Mouse (Mus musculus) ES-E14 (cell line): ENCODE results near the gene Lenep.

Experiments
- CHD2 ChIP-seq: IDR thresholded peaks from 2 replicates; pipeline ENCODE4 v1.6.1; 2014; ENCODE audit warnings: mild to moderate bottlenecking, low read depth, low read length, inconsistent platforms
- MAFK ChIP-seq: IDR thresholded peaks from 2 replicates; pipeline ENCODE4 v1.6.1; 2014; ENCODE audit warnings: mild to moderate bottlenecking, low read depth, low read length, inconsistent platforms; ENCODE audit not compliant: insufficient read depth
- ZC3H11A ChIP-seq: IDR thresholded peaks from 2 replicates; pipeline ENCODE4 v1.6.1; 2012; ENCODE audit warnings: low read depth, mild to moderate bottlenecking, inconsistent platforms, low read length, borderline replicate concordance
- ZNF384 ChIP-seq: IDR thresholded peaks from 2 replicates; pipeline ENCODE4 v1.6.1; 2012; ENCODE audit warnings: low read depth, low read length, inconsistent platforms

GRCm38 (mm10) chr3:89417131-89417530, 14.5 kb upstream of the Lenep start:
- peak; percentile 53; the same call in 1 of the 2 replicates for TF ChIP-seq ZNF384
- TF ChIP-seq CHD2 = no peak
- TF ChIP-seq MAFK = no peak
- TF ChIP-seq ZC3H11A = no peak
